Mouse (Mus musculus): Measurements from ENCODE around the gene Gm28635.
A peak's percentile ranks its signal among the peaks of the same experiment; 100 is the strongest.

The Gm28635 gene

DNA sequence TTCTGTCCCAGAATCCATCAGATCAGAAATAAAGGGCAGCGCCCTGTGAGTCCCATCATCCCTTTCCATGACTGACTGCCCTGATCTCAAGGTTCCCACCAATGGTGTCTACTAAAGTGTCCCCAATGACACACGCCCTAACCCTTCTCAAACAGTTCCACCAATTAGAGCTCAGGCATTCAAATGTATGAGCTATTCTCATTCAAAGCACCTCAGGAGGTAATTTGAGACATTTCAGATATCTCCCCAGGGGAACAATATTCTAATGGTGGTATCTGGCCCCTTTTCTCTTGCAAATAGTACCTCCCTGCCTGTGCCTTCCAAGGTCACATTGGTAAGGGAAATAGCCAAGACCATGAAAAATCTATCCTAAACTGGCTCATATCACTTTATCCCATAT, 98.5 kb downstream of the Gm28635 start:
- no peak for DNase-seq

- no peak for DNase-seq
Measured at GRCm38 (mm10) chr2:84574130-84574529, 103.7 kb downstream of the Gm28635 start.

GRCm38 (mm10) chr2:84556888-84557514, 120.8 kb downstream of the Gm28635 start:
- peak; percentile 8 to 20 for DNase-seq

Measured in kidney, postnatal 4 days (tissue).